Mouse (Mus musculus): Measurements from ENCODE around the gene Cyp2w1.

The Cyp2w1 gene

GRCm38 (mm10) chr5:139403692-139404260 lies 51.4 kb downstream of the Cyp2w1 start:
- no peak for DNase-seq (ENCODE audit: low read depth, low spot score)

- DNase-seq (ENCODE audit: low read depth, low spot score): no peak
These were observed 52.5 kb downstream of the Cyp2w1 start, which contains the start of gene C130050O18Rik for GRCm38 (mm10) chr5:139404801-139405401. C130050O18Rik (plus strand) TSS chr5:139405280.

GRCm38 (mm10) chr5:139405478-139405877 lies 53.1 kb downstream of the Cyp2w1 start:
- DNase-seq (ENCODE audit: low read depth, low spot score): no peak

- no peak for DNase-seq (ENCODE audit: low read depth, low spot score)
These were observed 53.5 kb downstream of the Cyp2w1 start for GRCm38 (mm10) chr5:139405953-139406352.

Data from embryo, embryonic 11.5 days (tissue).